Mouse (Mus musculus) liver, adult 2 months (tissue): ENCODE results near the gene Epo. TPM values are rescaled to one million over a fixed set of nuclear protein-coding genes. Genes with fewer than 3 reads are reported as not detected.

ENCODE experiments used
- DNase-seq: peaks from one replicate; pipeline ENCODE4 v3.0.0-alpha.2; 2011; ENCODE audit warnings: low read depth, low spot score; ENCODE audit errors: extremely low read depth
- H3K27ac ChIP-seq: fragments of 200-500 bp; replicated peaks from 2 replicates; pipeline ENCODE4 v1.5.1; 2012; ENCODE audit warnings: low read depth, mild to moderate bottlenecking, control low read depth, inconsistent platforms, low read length; ENCODE audit not compliant: insufficient read depth
- H3K27me3 ChIP-seq: fragments of 200-500 bp; 2 replicates; pipeline ENCODE4 v1.6.1; 2012; ENCODE audit warnings: mild to moderate bottlenecking, moderate library complexity, low read length, inconsistent platforms; ENCODE audit not compliant: control insufficient read depth, insufficient read depth
- H3K36me3 ChIP-seq: fragments of 200-500 bp; 2 replicates; pipeline ENCODE4 v1.6.1; 2012; ENCODE audit warnings: low read length, inconsistent platforms; ENCODE audit not compliant: control insufficient read depth, insufficient read depth
- H3K4me1 ChIP-seq: fragments of 200-500 bp; 2 replicates; pipeline ENCODE4 v1.6.1; 2011; ENCODE audit warnings: low read length; ENCODE audit not compliant: control insufficient read depth, insufficient read depth
- H3K4me3 ChIP-seq: fragments of 200-500 bp; 2 replicates; pipeline ENCODE4 v1.5.1; 2011; ENCODE audit warnings: low read depth, mild to moderate bottlenecking, control low read depth, low read length, moderate library complexity; ENCODE audit not compliant: insufficient read depth
- H3K79me2 ChIP-seq: fragments of 200-500 bp; 2 replicates; pipeline ENCODE4 v1.6.1; 2012; ENCODE audit warnings: inconsistent platforms, mild to moderate bottlenecking, low read length, moderate library complexity; ENCODE audit not compliant: control insufficient read depth, insufficient read depth
- H3K9ac ChIP-seq: fragments of 200-500 bp; 2 replicates; pipeline ENCODE4 v1.6.1; 2012; ENCODE audit warnings: low read depth, mild to moderate bottlenecking, control low read depth, inconsistent platforms, low read length
- CTCF ChIP-seq: fragments of 200-500 bp; IDR thresholded peaks from 2 replicates; pipeline ENCODE4 v1.5.1; 2011; ENCODE audit warnings: low read depth, low read length, control low read depth
- POLR2A ChIP-seq: fragments of 200-500 bp; IDR thresholded peaks from 2 replicates; pipeline ENCODE4 v1.6.1; 2011; ENCODE audit warnings: low read length, control low read depth; ENCODE audit not compliant: insufficient read depth; ENCODE audit errors: extremely low read depth
- WGBS: fragments of 180-500 bp; shearing (Covaris S2); methylation state at CpG from one replicate; pipeline ENCODE4 v1.1.7; 2018; 5-methylcytosine and 5-hydroxymethylcytosine counted together
- polyA plus RNA-seq: library from polyadenylated mRNA; depleted of rRNA; stranded (reverse); fragments of >200 nt; gene quantifications from 2 replicates; pipeline ENCODE4 v1.2.3, GENCODE M21; 2012; rRNA removed
- total RNA-seq: library from RNA; depleted of rRNA; stranded (reverse); fragments of >200 nt; gene quantifications from 2 replicates; pipeline ENCODE4 v1.2.3, GENCODE M21; 2014; rRNA removed

The Epo gene
- total RNA-seq (not detected in 2 replicates), polyA plus RNA-seq (not detected in 2 replicates)

DNA sequence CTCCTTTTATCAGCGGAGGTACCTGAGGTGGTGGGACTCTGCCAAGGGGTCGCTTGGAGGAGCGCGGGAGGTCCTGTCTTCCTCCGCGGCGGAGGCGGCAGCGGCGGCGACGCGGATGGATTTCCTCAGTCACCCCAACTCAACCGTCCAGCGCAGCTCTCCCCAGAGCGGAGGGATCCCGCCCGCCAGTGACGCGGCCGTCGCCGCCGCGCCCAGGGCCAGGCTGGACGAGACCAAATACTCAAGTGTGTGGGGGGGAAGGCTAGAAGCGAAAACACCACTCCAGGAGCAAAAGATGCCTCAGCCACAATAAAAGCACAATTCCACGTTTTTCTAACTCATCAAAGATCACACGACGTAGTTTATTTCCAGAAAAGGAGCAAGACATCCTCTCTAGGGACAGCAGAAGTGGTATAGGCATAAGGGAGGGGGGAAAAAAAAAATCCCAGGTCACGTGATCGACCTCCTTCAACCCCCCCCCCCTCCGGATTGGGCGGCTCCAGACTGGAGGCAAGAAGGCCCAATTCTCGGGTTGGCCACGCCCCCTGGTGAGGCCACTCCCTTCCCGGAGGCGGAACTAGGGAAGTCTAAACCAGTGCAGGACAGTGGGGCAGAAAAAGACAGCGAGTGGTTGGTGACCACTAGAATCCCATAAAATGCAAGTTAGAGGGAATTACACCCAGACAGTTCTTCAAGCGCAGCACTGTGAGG is at the start of gene Epo, which contains the start of gene Gnb2:
Gene Epo, minus strand, starts transcription at position 126 of the 711 bp plus-strand sequence.
Gene Gnb2, minus strand, starts transcription at position 394 of the 711 bp plus-strand sequence.
- TF ChIP-seq CTCF (no peak), POLR2A (peak; percentile 82)
- DNase-seq, result peak; percentile 92
- H3K27ac ChIP-seq, result peak within 1 kb of the TSS; percentile 92
- peaks cover 7% of the 10 kb centered on the region; the same call in 1 of the 2 replicates for H3K4me1 ChIP-seq
- WGBS, result under 1% methylated on average over 40 of the region's 40 CpGs
- peaks cover 4% of the 10 kb centered on the region for H3K36me3 ChIP-seq
- peak within 1 kb of the TSS; percentile 83 for H3K9ac ChIP-seq
- H3K4me3 ChIP-seq, result peak within 1 kb of the TSS; percentile 78
- no peaks in the 10 kb centered on the region for H3K27me3 ChIP-seq
- H3K79me2 ChIP-seq, result peaks cover 19% of the 10 kb centered on the region

- 74% methylated on average over 8 of the region's 8 CpGs for WGBS
- no peak overlapping the region for H3K9ac ChIP-seq
- DNase-seq, result no peak
- TF ChIP-seq CTCF, result no peak
- no peak for TF ChIP-seq POLR2A
- no peaks in the 10 kb centered on the region for H3K79me2 ChIP-seq
- H3K4me3 ChIP-seq, result no peak overlapping the region
- peaks cover 43% of the 10 kb centered on the region for H3K36me3 ChIP-seq
- H3K27ac ChIP-seq, result no peak overlapping the region
- no peaks in the 10 kb centered on the region for H3K27me3 ChIP-seq
- H3K4me1 ChIP-seq, result peaks cover 10% of the 10 kb centered on the region
These were observed 49.7 kb upstream of the Epo start for GRCm38 (mm10) chr5:137582702-137583101.

GRCm38 (mm10) chr5:137580246-137580645 is 47.2 kb upstream of the Epo start:
- no peak overlapping the region for H3K9ac ChIP-seq
- no peaks in the 10 kb centered on the region for H3K79me2 ChIP-seq
- no peak for TF ChIP-seq CTCF
- no peak for TF ChIP-seq POLR2A
- peak; percentile 100 for DNase-seq
- peaks cover 42% of the 10 kb centered on the region for H3K36me3 ChIP-seq
- no peaks in the 10 kb centered on the region for H3K27me3 ChIP-seq
- peak overlapping the region; percentile 75 for H3K27ac ChIP-seq
- H3K4me1 ChIP-seq, result peaks cover 10% of the 10 kb centered on the region
- H3K4me3 ChIP-seq, result no peak overlapping the region
- 16% methylated on average over 6 of the region's 6 CpGs for WGBS

GRCm38 (mm10) chr5:137574470-137574901 is 41.4 kb upstream of the Epo start:
- Histone ChIP-seq H3K9ac (no peak overlapping the region; the same call in 1 of the 2 replicates), H3K36me3 (peaks cover 33% of the 10 kb centered on the region), H3K79me2 (peaks cover 10% of the 10 kb centered on the region; the same call in 1 of the 2 replicates), H3K4me1 (peaks cover 16% of the 10 kb centered on the region), H3K27ac (no peak overlapping the region), H3K4me3 (no peak overlapping the region), H3K27me3 (no peaks in the 10 kb centered on the region)
- whole genome bisulfite sequencing, result 63% methylated on average over 27 of the region's 27 CpGs
- DNase-seq, result no peak
- no peak for TF ChIP-seq POLR2A
- TF ChIP-seq CTCF, result 0 out of 2 replicates have a peak, but pooled peaks have one; percentile 8

GRCm38 (mm10) chr5:137570691-137571586 is 37.9 kb upstream of the Epo start:
- Histone ChIP-seq H3K27ac (peak overlapping the region; percentile 94), H3K4me1 (peaks cover 9% of the 10 kb centered on the region), H3K36me3 (peaks cover 16% of the 10 kb centered on the region; the same call in 1 of the 2 replicates), H3K27me3 (no peaks in the 10 kb centered on the region), H3K4me3 (peak overlapping the region; percentile 63), H3K79me2 (peaks cover 10% of the 10 kb centered on the region; the same call in 1 of the 2 replicates), H3K9ac (peak overlapping the region; percentile 77)
- 18% methylated on average over 17 of the region's 17 CpGs for WGBS
- DNase-seq, result peak; percentile 82
- peak; percentile 40 for TF ChIP-seq CTCF
- TF ChIP-seq POLR2A, result no peak
